Mouse (Mus musculus): ENCODE measurements around the gene Klhdc3.

DNA sequence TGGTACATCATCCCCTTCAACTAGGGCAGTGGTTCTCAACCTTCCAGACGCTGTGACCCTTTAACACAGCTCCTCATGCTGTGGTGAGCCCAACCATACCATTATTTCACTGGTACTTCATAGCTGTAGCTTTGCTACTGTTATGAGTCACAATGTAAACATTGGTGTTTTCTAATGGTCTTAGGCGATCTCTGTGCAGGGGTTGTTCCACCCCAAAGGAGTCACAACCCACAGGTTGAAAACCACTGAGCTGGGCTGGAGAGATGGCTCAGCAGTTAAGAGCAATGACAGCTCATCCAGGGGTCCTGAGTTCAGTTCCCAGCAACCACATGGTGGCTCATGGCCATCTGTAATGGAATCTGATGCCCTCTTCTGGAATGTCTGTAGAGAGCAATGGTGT is 10.7 kb upstream of the Klhdc3 start:
- no peak for TF ChIP-seq CTCF (IDR thresholded peaks at IDR 0.05; ENCODE audit: borderline replicate concordance, extremely low read depth, insufficient read depth, insufficient read length)
- TF ChIP-seq POLR2A (IDR thresholded peaks at IDR 0.05; ENCODE audit: borderline replicate concordance, extremely low read depth, insufficient read depth, insufficient read length, poor library complexity, severe bottlenecking): no peak
